Mouse (Mus musculus) heart, postnatal 0 days (tissue): Measurements from ENCODE around the gene Cpne6.

ENCODE experiments used
- CTCF ChIP-seq: IDR thresholded peaks from 2 replicates; pipeline ENCODE4 v1.5.1; 2016; ENCODE audit warnings: antibody characterized with exemption, control low read depth, low read depth
- EP300 ChIP-seq: IDR thresholded peaks from 2 replicates; pipeline ENCODE4 v1.6.1; 2016; ENCODE audit warnings: antibody characterized with exemption, low read depth

GRCm38 (mm10) chr14:55561860-55562259 lies 51.6 kb downstream of the Cpne6 start:
- TF ChIP-seq CTCF (no peak), EP300 (no peak)
